Mouse (Mus musculus) heart, adult 9 months (tissue): ENCODE results near the gene Tpst1.

Source experiments
- DNase-seq, 2 experiments: peaks; one replicate each; pipeline ENCODE4 v3.0.0; 2022; ENCODE audit warnings: low spot score in 2 of 2

Gene Tpst1

DNA sequence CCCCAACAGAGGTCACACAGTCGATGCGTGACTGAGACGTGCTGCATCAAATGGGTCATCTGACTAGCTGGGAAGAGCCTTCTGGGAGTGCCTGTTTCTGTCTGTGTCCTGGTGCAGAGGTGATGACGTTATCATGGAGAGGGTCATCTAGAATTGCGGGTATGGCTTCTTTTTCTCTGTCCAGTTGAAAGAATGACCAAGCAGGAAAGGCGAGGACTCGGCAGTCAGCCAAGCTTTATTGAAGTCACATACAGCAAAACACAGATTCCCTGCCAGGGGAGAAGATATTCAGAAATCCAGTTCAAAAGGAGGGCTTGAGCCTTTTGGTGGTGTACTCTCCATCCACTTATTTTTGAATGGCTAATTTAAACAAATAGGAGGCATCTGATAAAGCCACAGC lies 70.0 kb downstream of the Tpst1 start:
- no peak for DNase-seq

DNA sequence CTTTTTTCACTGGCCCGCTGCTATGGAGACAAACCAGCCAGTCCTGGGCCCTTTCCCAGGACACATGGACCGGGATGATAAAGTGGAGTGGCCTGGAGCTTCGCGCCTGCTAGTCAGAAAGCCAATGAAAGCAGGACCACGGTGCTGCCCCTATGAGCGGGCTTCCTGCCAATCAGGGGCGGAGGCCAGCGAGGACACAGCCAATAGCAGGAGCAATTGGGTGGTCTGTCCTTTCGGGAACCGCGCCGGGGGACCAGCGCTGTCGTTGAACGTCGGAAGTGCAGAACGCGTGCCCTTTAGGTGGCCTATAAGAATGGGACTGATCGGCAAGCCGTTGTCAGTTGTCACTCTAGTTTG lies 70.8 kb downstream of the Tpst1 start:
- peak; percentile 79 to 83 for DNase-seq

DNA sequence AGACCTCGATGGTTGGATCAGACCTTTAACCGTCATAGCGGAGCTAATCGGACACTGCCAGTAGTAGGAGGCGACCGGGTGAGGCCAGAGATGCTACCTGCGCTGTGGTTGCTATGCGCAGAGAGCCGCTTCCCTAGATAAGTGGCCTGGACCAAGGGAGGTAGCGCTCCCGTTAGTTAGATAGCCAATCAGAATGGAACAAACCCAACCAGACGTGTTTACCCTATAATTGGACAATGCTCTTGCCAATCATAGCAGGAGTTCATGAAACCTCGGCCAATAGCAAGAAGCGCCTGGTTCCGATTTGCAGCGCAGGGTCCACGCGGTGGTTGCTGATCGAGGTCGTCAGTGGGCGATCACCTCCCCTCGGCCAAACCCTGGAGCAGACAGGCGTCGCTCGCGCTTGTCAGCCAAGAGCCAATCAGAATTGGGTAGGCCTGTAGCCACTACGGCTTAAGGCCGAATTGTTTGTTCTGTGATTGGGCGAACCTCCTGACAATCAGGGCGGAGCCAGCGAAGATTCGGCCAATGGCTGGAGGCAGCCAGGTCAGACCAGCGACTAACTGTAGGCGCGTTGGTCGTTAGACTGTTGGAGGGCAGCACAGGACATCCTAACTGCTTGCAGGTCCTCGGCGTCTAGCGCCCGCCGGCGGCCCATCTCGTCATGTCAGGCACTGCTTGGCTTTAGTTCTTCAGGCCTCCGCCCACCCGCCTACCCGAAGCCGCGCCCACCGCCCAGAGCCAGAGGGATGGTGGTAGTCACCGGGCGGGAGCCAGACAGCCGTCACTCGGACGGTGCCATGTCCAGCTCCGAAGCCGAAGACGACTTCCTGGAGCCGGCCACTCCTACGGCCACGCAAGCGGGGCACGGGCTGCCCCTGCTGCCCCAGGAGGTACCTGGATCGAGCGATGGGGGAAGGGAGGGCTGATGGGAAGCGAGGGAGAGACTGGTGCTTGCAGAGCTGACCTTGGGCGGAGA lies 71.5 kb downstream of the Tpst1 start, which contains the start of gene Kctd7:
Gene Kctd7 (plus strand): TSS at position 528 of the 979 bp plus-strand sequence.
- DNase-seq, result peak; percentile 99 to 100

DNA sequence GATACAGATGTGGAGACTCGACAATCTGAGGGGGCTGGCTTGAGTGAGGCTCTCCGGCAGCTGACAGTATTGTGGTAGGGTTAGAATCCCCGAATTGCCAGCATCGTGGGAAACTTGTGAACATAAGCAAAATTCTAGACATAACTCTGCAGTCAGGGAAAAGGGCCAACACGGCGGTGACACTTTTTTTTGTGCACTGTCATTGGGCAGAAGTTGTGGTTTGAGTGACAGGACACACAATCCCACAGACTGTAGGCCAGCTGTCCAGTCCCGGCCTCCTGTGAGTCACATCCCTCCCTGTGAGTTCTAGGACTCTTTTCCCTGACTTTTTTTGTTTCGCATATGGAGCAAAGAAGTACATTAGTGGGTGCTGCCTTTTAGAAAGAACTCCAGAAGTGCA lies 72.8 kb downstream of the Tpst1 start:
- DNase-seq, result no peak

DNA sequence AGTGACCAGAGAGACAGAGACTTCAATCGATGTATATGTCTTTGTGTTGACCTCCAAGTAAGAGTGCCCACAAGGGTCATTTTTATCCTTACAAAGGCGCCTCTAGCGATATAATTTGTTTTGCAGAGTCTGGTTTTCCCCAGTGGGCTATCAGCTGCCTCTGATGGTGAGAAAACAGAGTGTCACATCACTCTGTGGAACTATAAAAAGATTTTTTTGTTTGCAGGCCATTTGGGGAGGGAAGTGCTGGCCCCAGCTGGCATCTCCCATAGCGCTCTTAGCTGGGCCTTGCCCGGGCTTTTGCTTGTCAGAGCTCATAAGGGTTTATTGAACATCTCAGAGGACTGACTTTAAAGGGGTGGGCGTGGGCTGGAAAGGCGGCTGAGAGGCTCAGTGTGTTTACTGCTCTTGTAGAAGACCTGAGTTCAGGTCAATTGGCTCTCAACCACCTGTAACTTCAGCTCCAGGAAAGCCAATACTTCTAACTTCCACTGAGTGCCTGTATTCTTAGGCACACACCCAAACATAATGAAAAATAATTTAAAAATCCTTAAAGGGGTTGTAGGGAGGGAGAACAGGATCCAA lies 76.7 kb downstream of the Tpst1 start:
- no peak for DNase-seq

DNA sequence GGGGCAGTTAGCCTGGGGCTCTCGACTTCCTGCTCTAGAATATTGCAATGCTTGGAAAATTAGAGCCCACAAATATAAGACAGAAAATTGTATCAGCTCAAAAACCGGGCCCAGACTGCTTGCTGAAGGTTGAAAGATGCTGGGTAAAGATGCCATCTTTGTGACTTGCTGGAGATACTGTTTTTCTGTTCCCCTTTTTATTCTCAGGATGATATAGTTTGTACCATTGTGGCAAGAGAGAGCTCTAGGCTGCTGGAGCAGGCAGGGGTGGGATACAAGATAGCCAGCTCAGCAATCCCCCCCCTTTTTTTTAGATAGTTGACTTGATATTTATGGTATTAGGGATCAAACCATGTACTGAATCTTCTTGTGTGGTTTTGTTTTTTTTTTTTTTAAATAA lies 81.2 kb downstream of the Tpst1 start:
- no peak for DNase-seq

DNA sequence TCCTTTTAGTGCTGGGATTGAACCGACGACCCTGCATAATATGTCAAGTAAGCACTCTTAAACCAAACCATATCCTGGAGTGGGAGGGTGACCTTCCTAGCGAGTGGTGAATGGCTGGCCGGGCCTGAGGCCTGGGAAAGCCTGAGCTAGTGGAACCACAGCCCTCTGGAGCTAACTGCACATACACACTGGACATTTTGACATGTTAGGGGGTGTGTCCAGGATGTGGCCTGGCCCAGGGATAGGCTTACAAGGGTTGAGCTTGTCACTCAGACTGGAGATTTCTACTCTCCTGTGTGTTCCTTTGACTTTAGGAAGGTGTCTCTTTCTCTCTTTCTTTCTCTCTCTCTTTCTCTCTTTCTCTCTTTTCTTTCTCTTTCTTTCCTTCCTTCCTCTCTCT lies 85.4 kb downstream of the Tpst1 start:
- DNase-seq, result no peak

DNA sequence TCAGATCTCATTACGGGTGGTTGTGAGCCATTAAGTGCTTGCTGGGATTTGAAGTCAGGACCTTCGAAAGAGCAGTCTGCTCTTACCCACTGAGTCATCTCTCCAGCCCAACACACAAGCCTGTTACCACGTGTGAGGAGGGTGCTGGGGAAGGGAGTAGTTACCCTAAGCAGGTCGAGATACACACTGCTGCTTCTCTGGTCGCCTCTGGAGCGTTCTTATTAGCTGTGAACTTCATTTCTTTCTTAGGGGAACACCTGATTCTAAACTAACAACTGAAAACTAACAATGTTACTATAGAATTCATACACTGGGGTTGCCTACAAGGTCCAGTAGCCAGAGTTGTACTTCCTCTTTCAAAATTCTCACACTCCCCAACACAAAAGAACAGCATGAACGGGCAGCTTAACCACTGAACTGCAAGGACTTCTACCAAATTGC lies 86.7 kb downstream of the Tpst1 start:
- no peak for DNase-seq

DNA sequence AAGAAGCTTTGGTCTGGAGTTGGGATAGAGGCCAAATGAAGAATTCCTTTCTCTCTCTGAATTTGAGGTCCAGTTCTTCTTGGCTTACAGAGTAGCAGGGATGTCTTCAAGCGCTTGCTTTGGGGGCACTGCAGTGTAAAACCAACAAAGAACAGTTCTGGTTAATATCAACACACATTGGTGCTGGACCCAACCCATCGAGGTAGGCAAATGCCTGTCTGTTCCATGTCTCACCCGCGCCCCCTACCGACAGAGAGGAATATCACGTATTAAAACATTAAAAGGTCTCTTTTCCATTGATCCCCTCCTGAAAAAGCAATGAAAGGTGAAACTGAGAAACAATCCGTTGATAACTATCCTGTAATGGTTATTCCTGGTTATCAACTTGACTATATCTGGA lies 90.5 kb downstream of the Tpst1 start:
- DNase-seq, result peak; percentile 60 to 76

DNA sequence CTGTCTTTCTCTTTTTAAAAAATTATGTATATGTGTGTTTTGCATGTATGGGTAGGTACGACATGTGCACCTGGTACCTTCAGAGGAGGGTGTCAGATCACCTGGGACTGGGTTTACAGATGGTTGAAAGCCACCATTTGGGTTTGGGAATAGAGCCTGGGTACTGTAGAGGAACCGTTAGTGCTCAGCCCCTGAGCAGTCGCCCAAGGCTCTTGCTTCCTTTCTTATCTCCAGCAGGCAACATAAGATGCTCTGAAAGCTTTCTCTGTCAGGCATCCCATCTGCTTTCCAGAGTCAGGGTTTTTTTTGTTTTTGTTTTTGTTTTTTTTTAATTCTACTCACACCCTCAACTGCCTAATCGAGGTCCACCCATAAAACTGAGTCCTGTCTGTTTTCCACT lies 92.1 kb downstream of the Tpst1 start:
- no peak for DNase-seq

DNA sequence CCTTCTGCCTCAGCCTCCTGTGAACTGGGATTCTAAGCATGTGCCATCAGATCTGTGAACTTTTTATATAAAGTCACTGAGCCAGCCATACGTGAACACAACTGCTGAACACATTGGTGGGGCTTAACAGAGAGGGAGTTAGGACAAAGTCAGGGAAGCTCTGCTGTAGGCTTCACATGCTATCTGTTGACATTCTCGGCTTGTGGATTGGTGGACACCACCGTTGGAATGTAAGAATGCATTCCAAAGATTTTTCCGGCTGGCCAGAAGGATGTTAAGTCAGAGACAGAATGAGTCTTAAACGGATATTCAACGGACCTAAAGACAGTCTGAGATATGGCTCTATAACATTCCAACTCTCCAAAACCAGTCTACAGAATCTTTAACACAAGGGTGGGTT lies 96.0 kb downstream of the Tpst1 start:
- no peak for DNase-seq

DNA sequence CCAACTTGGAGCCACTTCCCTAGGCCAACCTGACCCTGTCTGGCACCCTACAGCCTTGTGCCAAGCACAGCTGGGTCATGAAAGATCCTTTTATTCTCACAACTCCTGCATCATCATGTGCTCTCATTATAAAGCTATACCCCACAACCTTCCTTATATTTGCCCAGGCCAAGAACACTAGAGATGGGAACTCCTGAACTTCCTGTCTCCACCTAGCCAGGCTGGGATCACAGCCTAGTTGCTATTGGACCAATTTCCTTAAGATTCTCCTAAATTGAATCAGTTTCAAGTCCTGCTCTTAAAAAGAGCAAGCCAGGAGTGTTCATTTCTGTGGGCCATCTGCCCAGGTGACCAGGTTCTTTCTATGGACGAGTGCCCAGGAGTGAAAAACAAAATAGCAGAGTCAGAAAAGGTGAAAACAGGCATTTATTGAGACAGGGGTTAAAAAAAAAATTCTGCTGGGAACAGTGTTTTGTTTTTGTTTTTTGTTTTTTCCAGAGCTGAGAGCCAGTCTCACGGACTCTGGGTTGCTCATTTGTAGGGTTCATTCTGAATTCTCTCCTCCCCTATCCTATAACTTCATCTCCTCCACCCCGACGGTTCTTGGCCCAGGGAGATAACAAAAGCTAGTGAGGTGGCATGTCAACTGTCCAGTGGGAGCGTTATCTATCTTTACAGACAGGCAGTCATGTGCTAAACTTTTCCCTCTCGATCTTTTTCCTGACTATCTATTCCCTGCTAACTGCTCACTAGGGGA lies 97.7 kb downstream of the Tpst1 start:
- peak in 1 of 2 experiments; percentile 29 for DNase-seq

DNA sequence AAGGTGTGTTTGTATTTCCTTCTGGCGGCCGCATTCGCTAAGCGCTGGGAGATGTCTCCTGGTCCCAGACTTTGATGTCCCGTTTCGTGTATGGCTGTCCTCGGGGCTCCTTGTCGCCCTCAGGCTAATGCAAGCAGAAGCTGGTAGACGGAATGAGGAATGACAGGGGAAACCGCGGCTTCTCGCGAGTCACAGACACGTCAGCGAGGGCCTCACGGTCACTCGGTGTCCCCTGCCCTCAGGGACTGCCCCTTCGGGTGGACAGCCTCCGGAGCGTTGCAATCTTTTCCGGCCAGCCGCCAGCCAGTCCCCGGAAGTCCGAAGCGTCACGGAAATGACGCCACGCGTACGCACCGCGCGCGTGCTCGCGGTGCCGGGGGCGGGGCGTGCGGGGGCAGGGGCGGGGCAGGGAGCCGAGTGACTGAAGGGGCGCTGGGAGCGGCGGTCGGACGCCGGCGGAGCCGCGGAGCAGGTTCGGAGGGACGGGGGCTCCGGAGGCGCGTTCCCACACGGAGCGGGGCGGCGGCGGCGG lies 98.4 kb downstream of the Tpst1 start, which contains the start of gene Rabgef1:
Gene Rabgef1 (plus strand): TSS at position 376 of the 532 bp plus-strand sequence.
- DNase-seq, result peak; percentile 95 to 97

DNA sequence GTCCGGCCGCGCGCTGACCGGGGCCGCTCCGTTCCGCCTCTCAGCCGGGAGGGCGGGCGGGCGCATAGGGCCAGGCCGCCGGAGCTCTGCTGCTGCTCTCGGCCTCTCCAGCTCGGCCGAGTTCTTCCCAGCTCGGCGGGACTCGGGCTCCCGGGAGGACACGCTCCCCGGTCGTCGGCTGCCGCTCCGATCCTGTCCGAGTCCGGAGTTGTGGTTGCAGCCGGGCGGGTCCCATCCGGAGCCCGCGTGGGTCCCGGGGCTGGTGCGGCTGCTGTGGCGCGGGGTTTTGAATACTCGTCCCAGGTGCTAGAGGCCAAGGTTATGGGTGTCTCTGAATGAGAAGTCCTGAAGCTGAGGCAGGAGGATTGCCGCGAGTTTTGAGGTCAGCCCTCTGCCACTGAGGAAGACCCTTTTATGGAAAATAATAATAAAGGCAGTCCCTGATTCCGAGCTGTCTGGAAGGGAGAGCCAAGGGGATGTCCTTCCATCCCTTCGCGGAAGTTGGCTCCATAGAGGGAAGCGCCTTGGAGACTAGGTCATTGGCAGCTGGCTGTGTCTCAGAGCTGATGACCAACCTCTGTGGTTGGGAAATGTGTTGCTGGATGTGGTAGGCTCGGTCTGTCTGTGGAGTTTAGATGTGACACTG lies 99.0 kb downstream of the Tpst1 start:
- peak; percentile 61 to 75 for DNase-seq

DNA sequence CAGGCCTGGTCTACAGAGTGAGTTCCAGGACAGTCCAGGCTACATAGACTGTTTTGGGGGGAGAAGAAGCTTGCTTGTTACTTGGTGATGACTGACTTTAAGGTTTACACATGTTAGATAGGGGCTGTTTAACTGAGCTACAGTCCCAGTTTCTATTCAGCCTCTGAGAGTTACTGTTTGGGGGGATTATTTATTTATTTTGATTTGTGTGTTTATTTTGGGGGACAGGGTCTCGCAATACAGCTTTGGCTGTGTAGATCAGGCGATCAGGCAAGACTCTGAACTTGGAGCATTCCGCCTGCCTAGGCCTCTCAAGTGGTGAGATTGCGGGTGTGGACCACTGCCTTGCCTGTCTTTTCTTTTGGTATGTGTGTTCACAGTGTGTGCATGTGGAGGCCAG lies 99.9 kb downstream of the Tpst1 start:
- no peak for DNase-seq

DNA sequence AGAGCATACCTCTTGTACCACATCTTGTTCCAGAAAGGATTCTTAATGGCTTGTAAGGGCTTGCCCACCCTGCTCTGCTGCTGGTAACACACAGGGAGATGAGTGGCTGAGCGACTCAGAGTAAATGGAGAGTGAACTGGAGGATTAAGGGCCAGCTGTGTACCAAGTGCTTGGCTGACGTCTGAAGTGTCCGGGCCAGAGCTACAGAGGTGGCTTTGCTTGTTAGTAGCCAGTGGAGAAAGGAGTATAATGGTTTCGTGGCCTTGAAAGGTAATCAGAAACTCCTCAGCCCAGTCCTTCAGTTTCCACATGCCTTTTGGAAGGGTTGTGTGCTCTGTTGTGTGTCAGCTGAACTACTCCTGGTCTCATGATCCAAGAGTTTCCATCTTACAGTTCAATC lies 104.7 kb downstream of the Tpst1 start:
- no peak for DNase-seq

DNA sequence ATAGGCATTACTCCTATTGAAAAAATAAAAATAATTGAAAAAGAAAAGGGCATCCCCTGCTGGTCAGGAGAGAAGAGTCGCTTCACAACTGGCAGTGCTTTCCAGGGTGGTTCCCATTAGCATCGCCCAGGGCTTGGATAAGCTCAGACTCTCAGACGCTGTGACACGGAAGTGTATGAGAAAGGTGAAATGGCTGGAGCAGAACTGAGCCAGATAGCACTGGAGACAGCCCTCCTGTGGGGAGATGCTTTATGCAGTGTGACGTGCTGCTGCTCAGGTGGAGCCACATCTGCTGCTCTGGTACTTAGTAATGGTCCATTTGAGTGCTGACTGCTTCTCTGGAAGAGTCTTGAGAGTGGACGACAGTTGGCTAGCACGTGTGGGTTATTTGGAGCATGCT lies 107.2 kb downstream of the Tpst1 start:
- no peak for DNase-seq

DNA sequence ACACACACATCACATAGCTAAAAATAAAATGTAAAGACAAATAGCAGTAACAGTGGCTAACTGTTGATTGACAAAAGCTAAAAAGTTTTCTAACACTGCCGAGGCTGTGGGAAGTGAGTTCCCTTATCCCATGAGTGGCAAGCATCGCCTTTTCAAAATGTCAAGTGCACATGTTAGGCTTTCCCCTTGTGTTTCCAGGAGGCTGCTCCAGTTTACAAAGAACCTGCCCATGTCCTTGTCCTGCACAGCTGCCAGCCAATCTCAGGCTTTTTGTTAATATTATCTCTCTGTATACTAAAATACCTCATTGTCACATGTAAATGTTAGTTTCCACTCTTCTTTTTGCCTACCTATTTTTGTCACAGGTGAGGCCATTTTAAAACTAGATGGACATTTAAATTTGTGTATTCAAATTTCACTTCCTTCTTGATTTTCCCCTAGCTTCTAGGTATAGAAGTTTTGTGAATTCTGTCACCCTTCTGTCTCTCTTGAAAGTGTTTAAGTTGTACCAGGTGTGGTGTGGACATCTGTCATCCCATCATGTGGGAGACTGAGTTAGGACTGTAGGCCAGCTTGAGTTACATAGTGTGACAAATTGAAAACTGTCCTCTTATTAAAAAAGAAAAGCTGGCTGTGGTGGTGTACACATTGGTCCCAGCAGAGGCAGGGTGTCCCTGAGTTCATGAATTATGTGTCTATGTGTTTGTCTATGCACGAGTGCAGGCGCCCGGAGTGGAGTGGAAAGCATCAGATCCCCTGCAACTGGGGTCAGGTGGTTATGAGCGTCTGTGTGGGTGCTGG lies 108.8 kb downstream of the Tpst1 start:
- no peak for DNase-seq

DNA sequence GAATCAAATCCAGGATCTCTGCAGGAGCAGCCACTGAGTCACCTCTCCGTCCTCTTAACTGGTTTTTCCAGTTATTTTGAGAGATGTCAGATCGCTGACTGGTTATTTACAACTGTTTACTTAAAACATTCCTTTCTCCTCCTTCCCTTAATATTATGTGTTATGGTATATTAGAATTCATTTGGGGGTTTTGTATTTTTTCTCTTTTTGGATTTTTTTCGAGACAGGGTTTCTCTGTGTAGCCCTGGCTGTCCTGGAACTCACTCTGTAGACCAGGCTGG lies 109.4 kb downstream of the Tpst1 start:
- DNase-seq, result no peak

DNA sequence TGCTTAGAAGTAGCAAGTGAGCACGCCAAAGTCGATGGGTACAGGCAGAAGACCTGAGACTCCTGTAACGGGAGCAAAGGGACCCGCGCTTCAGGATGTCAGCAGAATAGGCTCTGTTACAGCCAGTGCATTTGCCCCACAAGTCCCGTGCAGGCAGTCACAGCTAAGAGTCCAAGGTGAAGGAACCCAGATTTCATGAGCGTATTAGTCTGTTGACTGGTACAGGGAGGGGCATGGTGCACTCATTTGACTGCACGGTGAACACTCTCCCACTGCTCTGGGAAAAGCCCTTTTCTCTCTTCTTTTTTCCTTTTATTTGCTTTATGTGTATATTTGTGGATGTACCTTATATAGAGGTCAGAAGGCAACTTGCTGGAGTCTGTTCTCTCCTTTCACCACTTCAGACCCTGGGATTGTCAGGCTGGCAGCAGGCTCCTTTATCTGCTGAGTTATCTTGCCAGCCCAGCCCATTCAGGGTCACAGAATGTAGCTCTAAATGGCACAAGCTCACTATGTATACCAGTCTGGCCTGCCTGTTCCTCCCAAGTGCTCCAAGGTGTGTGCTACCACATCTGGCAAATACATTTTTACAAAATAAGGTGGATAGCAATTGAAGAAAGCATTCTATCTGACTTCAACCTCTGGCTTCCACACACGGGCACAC lies 111.2 kb downstream of the Tpst1 start:
- no peak for DNase-seq
